Mouse (Mus musculus) limb, embryonic 11.5 days (tissue): ENCODE measurements at regions not wholly inside any gene's neighbourhood (a gene's known extent, or its start where the extent isn't known, plus 50 kb on each side); places are given as distances from the start of the nearest gene placed in this dataset.
"Not testable (repeated sequence)": the region's sequence is repeated elsewhere in the genome, so short reads cannot be mapped to it uniquely, and the experiment has no call there.

Source experiments
- ATAC-seq: fragments of 200-750 bp; cut with Nextera tagmentation; 2 replicates; pipeline ENCODE4 v1.8.0; 2017; ENCODE audit warnings: low read depth; ENCODE audit not compliant: insufficient number of reproducible peaks, low FRiP score, low TSS enrichment
- DNase-seq: peaks from one replicate; pipeline ENCODE4 v3.0.0-alpha.2; 2015; ENCODE audit warnings: low spot score
- H3K27ac ChIP-seq: fragments of 300-500 bp; sonication (generic); replicated peaks from 2 replicates; pipeline ENCODE4 v1.5.1; 2014; ENCODE audit warnings: low read depth, mild to moderate bottlenecking, low read length
- H3K27me3 ChIP-seq: fragments of 300-500 bp; sonication (generic); 2 replicates; pipeline ENCODE4 v1.6.1; 2014; ENCODE audit warnings: mild to moderate bottlenecking, low read length, mixed read lengths; ENCODE audit not compliant: control insufficient read depth, insufficient read depth
- H3K36me3 ChIP-seq: fragments of 300-500 bp; sonication (generic); 2 replicates; pipeline ENCODE4 v1.6.1; 2014; ENCODE audit warnings: mild to moderate bottlenecking, low read length, moderate library complexity, mixed read lengths; ENCODE audit not compliant: control insufficient read depth, insufficient read depth
- H3K4me1 ChIP-seq: fragments of 300-500 bp; sonication (generic); 2 replicates; pipeline ENCODE4 v1.6.1; 2014; ENCODE audit warnings: low read length, mixed read lengths; ENCODE audit not compliant: control insufficient read depth, insufficient read depth
- H3K4me2 ChIP-seq: fragments of 300-500 bp; sonication (generic); 2 replicates; pipeline ENCODE4 v1.6.1; 2014; ENCODE audit warnings: low read depth, mild to moderate bottlenecking, moderate library complexity; ENCODE audit not compliant: severe bottlenecking
- H3K4me3 ChIP-seq: fragments of 300-500 bp; sonication (generic); 2 replicates; pipeline ENCODE4 v1.5.1; 2014; ENCODE audit warnings: low read depth, low read length
- H3K9ac ChIP-seq: fragments of 300-500 bp; sonication (generic); 2 replicates; pipeline ENCODE4 v1.6.1; 2014; ENCODE audit warnings: mild to moderate bottlenecking, low read length
- H3K9me3 ChIP-seq: fragments of 300-500 bp; sonication (generic); 2 replicates; pipeline ENCODE4 v1.6.1; 2016; ENCODE audit warnings: low read length; ENCODE audit not compliant: control insufficient read depth
- WGBS: fragments of 180-500 bp; shearing (Covaris S2); extraction: QIAGEN DNeasy Blood & Tissue Kit; methylation state at CpG from one replicate; pipeline ENCODE4 v1.1.7; 2014; 5-methylcytosine and 5-hydroxymethylcytosine counted together

- DNase-seq, H3K4me2 ChIP-seq, H3K4me3 ChIP-seq, ATAC-seq, H3K27ac ChIP-seq, H3K36me3 ChIP-seq, H3K4me1 ChIP-seq, H3K9ac ChIP-seq, H3K9me3 ChIP-seq, H3K27me3 ChIP-seq: not testable (repeated sequence)
- WGBS: 76% methylated on average over 6 of the region's 6 CpGs
These were observed 74.9 kb upstream of the Vmn1r3 start for GRCm38 (mm10) chr4:3260061-3260460.

DNA sequence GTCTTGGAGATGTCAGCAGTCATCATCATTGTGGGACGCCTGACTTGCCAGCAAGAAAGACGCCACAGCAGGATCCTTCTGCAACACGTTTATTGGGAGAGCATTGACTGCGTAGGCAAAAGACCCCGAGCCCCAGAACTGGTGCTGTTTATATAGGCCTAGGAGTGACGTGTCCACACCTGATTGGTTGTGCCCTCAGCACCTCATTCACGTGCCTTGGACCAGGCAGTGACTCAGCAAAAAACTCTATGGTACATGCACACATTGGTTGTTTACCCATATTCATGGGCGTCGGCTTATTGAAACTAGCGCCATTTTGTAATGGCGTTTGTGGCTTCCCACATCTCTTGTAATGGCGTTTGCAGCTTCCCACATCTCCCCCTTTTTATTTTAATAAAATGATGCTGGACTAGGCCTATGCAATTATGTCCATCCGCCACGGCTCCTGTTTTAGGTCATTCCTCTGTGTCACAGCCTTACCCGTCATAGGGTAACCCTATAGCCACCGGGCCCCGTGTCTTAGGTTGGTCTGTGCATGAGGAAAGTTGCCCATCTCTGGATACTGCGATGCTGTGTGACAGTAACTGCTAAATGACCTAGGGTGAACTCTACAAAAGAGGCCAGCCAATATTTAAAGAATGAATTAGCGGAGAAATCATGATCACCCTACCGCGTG is 67.6 kb upstream of the Vmn1r3 start:
- H3K27ac ChIP-seq, DNase-seq, H3K27me3 ChIP-seq, ATAC-seq, H3K4me1 ChIP-seq, H3K36me3 ChIP-seq, H3K4me2 ChIP-seq, H3K9ac ChIP-seq, H3K4me3 ChIP-seq: not testable (repeated sequence)
- H3K9me3 ChIP-seq: peaks cover 15% of the 10 kb centered on the region
- WGBS: 90% methylated on average over 21 of the region's 21 CpGs

- WGBS: 51% methylated on average over 4 of the region's 4 CpGs
- H3K27me3 ChIP-seq, H3K9ac ChIP-seq, H3K4me2 ChIP-seq, DNase-seq, ATAC-seq, H3K4me3 ChIP-seq, H3K36me3 ChIP-seq, H3K27ac ChIP-seq, H3K4me1 ChIP-seq: not testable (repeated sequence)
- peaks cover 15% of the 10 kb centered on the region for H3K9me3 ChIP-seq
These were observed 65.1 kb upstream of the Vmn1r3 start for GRCm38 (mm10) chr4:3250258-3250657.

DNA sequence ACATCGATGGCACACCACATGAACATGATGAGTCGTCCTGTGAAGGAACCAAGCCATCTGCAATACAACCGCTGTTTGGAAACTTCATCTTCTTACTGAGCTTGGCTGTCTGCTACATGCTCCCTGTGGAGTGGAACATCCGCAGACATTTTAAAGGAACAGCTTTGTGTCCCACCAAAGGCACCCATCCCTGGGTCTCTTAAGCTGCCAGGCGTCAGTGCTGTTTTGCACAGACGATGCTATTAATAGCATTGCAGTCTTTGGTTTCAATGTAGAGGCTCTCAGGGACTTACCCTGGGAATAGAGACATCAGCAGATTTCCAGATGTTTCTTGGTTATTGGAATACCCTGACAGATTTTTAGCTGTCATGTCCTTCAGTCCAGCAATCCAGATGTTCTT is 56.9 kb upstream of the Vmn1r3 start:
- H3K27me3 ChIP-seq, DNase-seq, H3K4me2 ChIP-seq, H3K4me3 ChIP-seq, H3K9me3 ChIP-seq, H3K36me3 ChIP-seq, ATAC-seq, H3K27ac ChIP-seq, H3K4me1 ChIP-seq, H3K9ac ChIP-seq: not testable (repeated sequence)
- 77% methylated on average over 6 of the region's 6 CpGs for WGBS

GRCm38 (mm10) chr4:3241351-3241750 is 56.2 kb upstream of the Vmn1r3 start:
- not testable (repeated sequence) for H3K27ac ChIP-seq, H3K9me3 ChIP-seq, H3K4me3 ChIP-seq, H3K4me2 ChIP-seq, DNase-seq, ATAC-seq, H3K36me3 ChIP-seq, H3K4me1 ChIP-seq, H3K27me3 ChIP-seq, H3K9ac ChIP-seq
- 75% methylated on average over 4 of the region's 4 CpGs for WGBS

DNA sequence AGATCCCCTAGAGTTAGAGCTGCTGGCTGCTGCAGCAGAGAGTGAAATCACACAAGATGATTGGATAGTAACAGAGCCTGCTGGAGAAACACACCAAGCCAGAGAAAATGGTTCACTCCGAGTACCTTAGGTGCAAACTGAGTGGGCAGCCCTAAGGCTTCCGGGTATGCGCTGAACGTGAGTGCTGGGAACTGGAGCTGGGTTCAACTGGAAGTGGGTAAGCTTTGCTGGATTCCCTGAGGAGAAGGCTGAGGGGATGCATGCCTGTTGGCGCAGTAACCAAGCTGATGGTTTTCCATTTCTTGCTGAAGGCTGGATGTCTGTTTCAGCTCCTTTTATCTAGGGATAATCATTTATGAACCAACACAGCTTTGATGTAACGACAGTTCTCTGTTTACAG is 53.3 kb upstream of the Vmn1r3 start:
- not testable (repeated sequence) for H3K27me3 ChIP-seq, H3K36me3 ChIP-seq, H3K27ac ChIP-seq, H3K4me3 ChIP-seq, H3K9me3 ChIP-seq, DNase-seq, H3K9ac ChIP-seq, ATAC-seq, H3K4me2 ChIP-seq, H3K4me1 ChIP-seq
- 66% methylated on average over 6 of the region's 6 CpGs for WGBS

DNA sequence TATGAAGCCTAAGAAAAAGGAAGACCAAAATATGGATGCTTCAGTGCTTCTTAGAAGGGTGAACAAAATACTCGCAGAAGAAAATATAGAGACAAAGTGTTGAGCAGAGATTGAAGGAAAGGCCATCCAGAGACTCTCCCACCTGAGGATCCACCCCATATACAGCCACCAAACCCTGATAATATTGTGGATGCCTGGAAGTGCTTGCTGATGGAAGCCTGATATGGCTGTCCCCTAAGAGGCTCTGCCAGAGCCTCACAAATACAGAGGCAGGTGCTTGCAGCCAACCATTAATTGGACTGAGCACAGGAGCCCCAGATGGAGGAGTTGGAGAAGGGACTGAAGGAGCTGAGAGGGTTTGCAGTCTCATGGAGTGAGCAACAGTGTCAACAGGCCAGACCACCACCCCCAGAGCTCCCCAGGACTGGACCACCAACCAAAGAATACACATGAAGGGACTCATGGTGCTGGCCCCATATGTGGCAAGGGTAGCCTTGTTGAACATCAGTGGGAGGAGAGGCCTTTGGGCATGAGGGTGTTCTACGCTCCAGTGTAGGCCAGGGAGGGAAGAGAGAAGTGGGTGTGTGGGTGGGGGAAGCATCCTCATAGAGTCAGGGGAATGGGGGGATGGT is 51.1 kb upstream of the Vmn1r3 start:
- WGBS: 27% methylated on average over 2 of the region's 2 CpGs
- not testable (repeated sequence) for H3K36me3 ChIP-seq, H3K4me3 ChIP-seq, H3K27ac ChIP-seq, H3K27me3 ChIP-seq, DNase-seq, H3K9ac ChIP-seq, H3K9me3 ChIP-seq, H3K4me1 ChIP-seq, H3K4me2 ChIP-seq
- ATAC-seq: peak; percentile 41; the same call in 1 of the 2 replicates
